Mouse (Mus musculus) neural tube, embryonic 15.5 days (tissue): ENCODE data around the gene Moxd1. TPM values are rescaled to one million over a fixed set of nuclear protein-coding genes. Genes with fewer than 3 reads are reported as not detected.

ENCODE experiments used
- ATAC-seq: fragments of 200-750 bp; cut with Nextera tagmentation; 2 replicates; pipeline ENCODE4 v1.8.0; 2017; ENCODE audit warnings: mild to moderate bottlenecking, moderate TSS enrichment, moderate library complexity; ENCODE audit not compliant: low FRiP score
- H3K27ac ChIP-seq: fragments of 300-500 bp; sonication (generic); replicated peaks from 2 replicates; pipeline ENCODE4 v1.5.1; 2015; ENCODE audit warnings: mild to moderate bottlenecking, inconsistent platforms
- H3K27me3 ChIP-seq: fragments of 300-500 bp; sonication (generic); replicated peaks from 2 replicates; pipeline ENCODE4 v1.6.1; 2015; ENCODE audit warnings: inconsistent platforms
- H3K36me3 ChIP-seq: fragments of 300-500 bp; sonication (generic); 2 replicates; pipeline ENCODE4 v1.6.1; 2015; ENCODE audit warnings: inconsistent platforms
- H3K4me1 ChIP-seq: fragments of 300-500 bp; sonication (generic); 2 replicates; pipeline ENCODE4 v1.6.1; 2015; ENCODE audit warnings: inconsistent platforms
- H3K4me2 ChIP-seq: fragments of 300-500 bp; sonication (generic); 2 replicates; pipeline ENCODE4 v1.6.1; 2015; ENCODE audit warnings: inconsistent platforms, mild to moderate bottlenecking, moderate library complexity
- H3K4me3 ChIP-seq: fragments of 300-500 bp; sonication (generic); replicated peaks from 2 replicates; pipeline ENCODE4 v1.5.1; 2015; ENCODE audit warnings: mild to moderate bottlenecking, inconsistent platforms
- H3K9ac ChIP-seq: fragments of 300-500 bp; sonication (generic); replicated peaks from 2 replicates; pipeline ENCODE4 v1.6.1; 2015; ENCODE audit warnings: mild to moderate bottlenecking, inconsistent platforms
- H3K9me3 ChIP-seq: fragments of 300-500 bp; sonication (generic); replicated peaks from 2 replicates; pipeline ENCODE4 v1.6.1; 2016; ENCODE audit warnings: inconsistent platforms
- WGBS: fragments of 180-500 bp; shearing (Covaris S2); methylation state at CpG from one replicate; pipeline ENCODE4 v1.1.7; 2015; ENCODE audit warnings: mixed read lengths; 5-methylcytosine and 5-hydroxymethylcytosine counted together
- polyA plus RNA-seq: library from polyadenylated mRNA; unstranded; fragments of >200 nt; fragmentation: Nextera tagmentation; extraction: Ambion mirVana; gene quantifications from 2 replicates; pipeline ENCODE4 v1.2.1, GENCODE M21; 2015

Gene Moxd1
- polyA plus RNA-seq, 1 experiment from 2014 or later = 8.6 TPM

GRCm38 (mm10) chr10:24228318-24229183 is 5.2 kb downstream of the Moxd1 start:
- Histone ChIP-seq H3K27me3 (peaks cover 11% of the 10 kb centered on the region), H3K9me3 (no peaks in the 10 kb centered on the region), H3K27ac (no peak overlapping the region), H3K4me2 (no peak overlapping the region), H3K4me1 (peaks cover 13% of the 10 kb centered on the region), H3K36me3 (no peaks in the 10 kb centered on the region), H3K9ac (no peak overlapping the region), H3K4me3 (no peak overlapping the region)
- 32% methylated on average over 12 of the region's 12 CpGs for WGBS
- ATAC-seq = peak; percentile 35

- no peaks in the 10 kb centered on the region for H3K36me3 ChIP-seq
These were observed 9.0 kb downstream of the Moxd1 start for GRCm38 (mm10) chr10:24232281-24232680.

GRCm38 (mm10) chr10:24235426-24236283 is 12.3 kb downstream of the Moxd1 start:
- Histone ChIP-seq H3K4me3 (peak overlapping the region; percentile 18), H3K9ac (no peak overlapping the region), H3K9me3 (no peaks in the 10 kb centered on the region), H3K27me3 (peaks cover 6% of the 10 kb centered on the region; the same call in 1 of the 2 replicates), H3K36me3 (no peaks in the 10 kb centered on the region), H3K27ac (no peak overlapping the region), H3K4me2 (peak overlapping the region; percentile 57), H3K4me1 (peaks cover 14% of the 10 kb centered on the region)
- ATAC-seq = peak; percentile 65
- WGBS = 15% methylated on average over 23 of the region's 23 CpGs

More at GRCm38 (mm10) chr10:24232281-24232680, 9.0 kb downstream of the Moxd1 start:
- Histone ChIP-seq H3K9ac (no peak overlapping the region), H3K27ac (no peak overlapping the region), H3K4me2 (no peak overlapping the region), H3K4me3 (no peak overlapping the region), H3K27me3 (peaks cover 4% of the 10 kb centered on the region; the same call in 1 of the 2 replicates), H3K4me1 (peaks cover 19% of the 10 kb centered on the region), H3K9me3 (no peaks in the 10 kb centered on the region)
- 65% methylated on average over 4 of the region's 4 CpGs for WGBS
- ATAC-seq = no peak

GRCm38 (mm10) chr10:24246815-24247214 is 23.5 kb downstream of the Moxd1 start:
- no peaks in the 10 kb centered on the region for H3K27me3 ChIP-seq
- H3K27ac ChIP-seq = no peak overlapping the region
- no peak overlapping the region for H3K4me3 ChIP-seq
- no peak for ATAC-seq
- no peaks in the 10 kb centered on the region for H3K9me3 ChIP-seq
- no peaks in the 10 kb centered on the region for H3K4me1 ChIP-seq
- H3K9ac ChIP-seq = no peak overlapping the region
- no peak overlapping the region for H3K4me2 ChIP-seq
- no peaks in the 10 kb centered on the region for H3K36me3 ChIP-seq
- 90% methylated on average over 4 of the region's 4 CpGs for WGBS

GRCm38 (mm10) chr10:24248116-24248515 is 24.8 kb downstream of the Moxd1 start:
- Histone ChIP-seq H3K9me3 (no peaks in the 10 kb centered on the region), H3K27me3 (no peaks in the 10 kb centered on the region), H3K36me3 (no peaks in the 10 kb centered on the region), H3K4me2 (no peak overlapping the region), H3K4me3 (no peak overlapping the region), H3K9ac (no peak overlapping the region), H3K4me1 (no peaks in the 10 kb centered on the region), H3K27ac (no peak overlapping the region)
- ATAC-seq = no peak

- Histone ChIP-seq H3K9ac (no peak overlapping the region), H3K4me3 (no peak overlapping the region), H3K4me1 (no peaks in the 10 kb centered on the region), H3K27ac (no peak overlapping the region), H3K27me3 (no peaks in the 10 kb centered on the region), H3K9me3 (no peaks in the 10 kb centered on the region), H3K4me2 (no peak overlapping the region), H3K36me3 (no peaks in the 10 kb centered on the region)
- ATAC-seq = no peak
These were observed 28.3 kb downstream of the Moxd1 start for GRCm38 (mm10) chr10:24251631-24252030.

GRCm38 (mm10) chr10:24258150-24258549 is 34.8 kb downstream of the Moxd1 start:
- Histone ChIP-seq H3K9me3 (no peaks in the 10 kb centered on the region), H3K4me1 (no peaks in the 10 kb centered on the region), H3K9ac (no peak overlapping the region), H3K4me3 (no peak overlapping the region), H3K27ac (no peak overlapping the region), H3K4me2 (no peak overlapping the region), H3K36me3 (no peaks in the 10 kb centered on the region), H3K27me3 (no peaks in the 10 kb centered on the region)
- ATAC-seq = no peak
- WGBS = 81% methylated on average over 7 of the region's 7 CpGs

- H3K4me3 ChIP-seq = no peak overlapping the region
- H3K4me2 ChIP-seq = no peak overlapping the region
- 30% methylated on average over 3 of the region's 3 CpGs for WGBS
- no peak overlapping the region for H3K9ac ChIP-seq
- H3K36me3 ChIP-seq = no peaks in the 10 kb centered on the region
- ATAC-seq = no peak
- H3K4me1 ChIP-seq = no peaks in the 10 kb centered on the region
- no peaks in the 10 kb centered on the region for H3K27me3 ChIP-seq
- no peaks in the 10 kb centered on the region for H3K9me3 ChIP-seq
- H3K27ac ChIP-seq = no peak overlapping the region
These were observed 35.6 kb downstream of the Moxd1 start for GRCm38 (mm10) chr10:24258885-24259284.

GRCm38 (mm10) chr10:24259794-24260590 is 36.7 kb downstream of the Moxd1 start:
- no peaks in the 10 kb centered on the region for H3K4me1 ChIP-seq
- H3K9me3 ChIP-seq = no peaks in the 10 kb centered on the region
- ATAC-seq = no peak
- H3K4me3 ChIP-seq = no peak overlapping the region
- 63% methylated on average over 5 of the region's 5 CpGs for WGBS
- no peak overlapping the region for H3K4me2 ChIP-seq
- H3K27me3 ChIP-seq = no peaks in the 10 kb centered on the region
- H3K36me3 ChIP-seq = no peaks in the 10 kb centered on the region
- no peak overlapping the region for H3K9ac ChIP-seq
- no peak overlapping the region for H3K27ac ChIP-seq

- Histone ChIP-seq H3K4me3 (no peak overlapping the region), H3K4me1 (no peaks in the 10 kb centered on the region), H3K4me2 (no peak overlapping the region), H3K27me3 (no peaks in the 10 kb centered on the region), H3K27ac (no peak overlapping the region), H3K9ac (no peak overlapping the region), H3K9me3 (no peaks in the 10 kb centered on the region), H3K36me3 (no peaks in the 10 kb centered on the region)
- WGBS = 68% methylated on average over 2 of the region's 2 CpGs
- no peak for ATAC-seq
These were observed 44.2 kb downstream of the Moxd1 start for GRCm38 (mm10) chr10:24267520-24267919.

GRCm38 (mm10) chr10:24271077-24271637 is 47.8 kb downstream of the Moxd1 start:
- Histone ChIP-seq H3K9me3 (no peaks in the 10 kb centered on the region), H3K36me3 (no peaks in the 10 kb centered on the region), H3K4me2 (no peak overlapping the region), H3K27me3 (no peaks in the 10 kb centered on the region), H3K9ac (no peak overlapping the region), H3K27ac (no peak overlapping the region), H3K4me1 (no peaks in the 10 kb centered on the region), H3K4me3 (no peak overlapping the region)
- ATAC-seq = no peak
- WGBS = 68% methylated on average over 6 of the region's 6 CpGs
